Mouse (Mus musculus) heart, adult 2 months (tissue): Measurements from ENCODE around the gene Hoxb6.

Experiments used
- CTCF ChIP-seq: fragments of 200-600 bp; IDR thresholded peaks from 2 replicates; pipeline ENCODE4 v1.8.1; 2022; ENCODE audit warnings: antibody characterized with exemption, mild to moderate bottlenecking, moderate library complexity
- EP300 ChIP-seq: fragments of 200-500 bp; IDR thresholded peaks from 2 replicates; pipeline ENCODE4 v1.6.1; 2011; ENCODE audit warnings: low read depth, low read length, control low read depth; ENCODE audit not compliant: insufficient read depth
- POLR2A ChIP-seq: fragments of 200-500 bp; IDR thresholded peaks from 2 replicates; pipeline ENCODE4 v1.6.1; 2011; ENCODE audit warnings: mild to moderate bottlenecking, low read depth, low read length, control low read depth; ENCODE audit not compliant: insufficient read depth

- TF ChIP-seq CTCF (no peak), POLR2A (no peak), EP300 (no peak)
Measured at GRCm38 (mm10) chr11:96263636-96264389, 28.5 kb upstream of the Hoxb6 start.
